Mouse (Mus musculus) ovary, adult 18-20 months (tissue): ENCODE data around the gene Gkap1.

Experiments
- DNase-seq: peaks from one replicate; pipeline ENCODE4 v3.0.0; 2022; ENCODE audit warnings: low spot score, mixed read lengths

The Gkap1 gene

DNA sequence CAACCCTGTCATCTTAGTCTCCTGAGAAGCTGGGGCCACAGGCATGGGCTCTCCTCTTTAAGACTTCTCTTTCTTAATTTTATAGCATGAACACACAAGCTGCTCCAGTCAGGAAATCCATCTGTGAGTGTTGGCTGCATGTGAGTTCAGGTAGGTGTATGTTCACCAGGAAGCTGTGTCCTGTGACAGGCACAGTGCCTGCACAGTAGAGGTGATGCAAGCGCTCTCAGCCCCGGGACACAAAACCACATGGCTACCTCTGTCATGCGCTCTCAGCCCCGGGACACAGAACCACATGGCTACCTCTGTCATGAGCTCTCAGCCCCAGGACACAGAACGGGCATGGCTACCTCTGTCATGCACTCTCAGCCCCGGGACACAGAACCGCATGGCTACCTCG is 12.0 kb downstream of the Gkap1 start:
- DNase-seq, result no peak

DNA sequence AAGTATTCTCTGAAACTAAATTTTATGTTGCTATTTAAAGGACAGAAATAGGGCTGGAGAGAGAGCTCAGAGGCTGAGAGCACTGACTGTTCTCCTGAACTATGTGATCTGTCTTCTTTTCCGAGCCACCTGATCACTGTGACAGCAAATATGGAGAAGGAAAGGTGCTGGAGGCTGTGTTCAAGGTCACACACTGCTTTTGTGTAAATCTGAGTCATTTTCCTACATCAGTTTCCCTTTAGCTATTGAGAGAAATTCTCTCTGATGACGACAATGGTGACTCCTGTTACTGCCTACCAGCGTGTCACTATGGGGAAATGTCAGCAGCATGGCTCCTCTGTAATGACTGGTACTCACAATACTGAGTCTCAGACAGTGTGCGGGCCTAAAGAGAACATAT is 13.8 kb downstream of the Gkap1 start:
- no peak for DNase-seq

DNA sequence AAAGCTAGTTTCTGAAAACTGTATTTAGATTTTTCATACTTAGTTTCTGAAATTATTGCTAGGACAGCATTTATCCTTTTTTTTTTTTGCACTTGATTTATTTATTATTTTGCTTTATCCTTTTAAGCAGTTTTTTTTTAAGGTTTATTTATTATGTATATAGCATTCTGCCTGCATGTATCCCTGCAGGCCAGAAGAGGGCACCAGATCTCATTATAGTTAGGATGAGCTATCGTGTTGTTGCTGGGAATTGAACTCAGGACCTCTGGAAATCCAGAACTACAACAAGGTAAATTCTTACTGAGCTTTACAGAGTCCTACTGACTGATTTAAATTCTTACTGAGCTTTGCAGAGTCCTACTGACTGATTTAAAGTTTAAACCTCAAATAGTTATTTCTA is 22.2 kb downstream of the Gkap1 start:
- DNase-seq, result no peak

DNA sequence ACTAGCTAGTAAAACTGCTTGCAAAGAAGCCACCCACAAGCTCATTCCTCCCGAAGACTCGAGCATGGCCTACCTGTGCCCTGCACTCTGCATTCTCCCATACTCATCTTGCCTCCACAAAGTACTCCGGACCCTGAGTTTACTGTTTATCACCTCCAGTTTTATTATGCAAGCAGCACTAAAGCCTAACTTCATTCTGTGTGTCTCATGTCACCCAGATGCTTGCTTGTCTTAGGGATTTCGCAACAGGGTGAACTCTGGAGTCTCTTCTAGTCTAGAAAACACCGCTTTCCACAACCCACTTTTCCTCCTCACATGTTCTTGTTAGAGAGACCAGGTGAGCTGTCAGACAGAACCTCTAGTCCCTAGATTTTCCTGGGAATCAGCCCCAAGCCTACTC is 26.5 kb downstream of the Gkap1 start:
- DNase-seq, result no peak

- no peak for DNase-seq
These were observed 39.0 kb downstream of the Gkap1 start for GRCm38 (mm10) chr13:58236536-58236935.

- DNase-seq, result no peak
These were observed 42.9 kb downstream of the Gkap1 start for GRCm38 (mm10) chr13:58232611-58233010.

DNA sequence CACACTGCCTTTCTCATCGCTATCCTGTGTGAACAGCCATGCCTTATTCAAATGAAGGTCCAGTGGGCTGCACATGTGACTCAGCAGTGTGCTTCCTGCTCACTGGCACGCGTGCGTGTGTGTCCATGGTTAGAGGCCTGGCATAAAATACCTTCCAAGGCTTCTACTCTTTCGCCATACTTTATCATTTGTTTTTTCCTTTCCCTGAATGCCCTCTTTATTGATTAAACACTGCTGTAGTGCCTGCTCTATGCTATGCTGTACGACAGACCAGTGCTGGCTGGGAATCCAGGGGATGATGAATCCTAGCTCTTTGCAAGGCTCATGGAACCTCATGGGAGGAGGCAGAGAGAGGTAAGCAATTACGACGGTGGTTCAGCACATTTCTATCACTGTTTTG is 43.4 kb downstream of the Gkap1 start:
- no peak for DNase-seq

DNA sequence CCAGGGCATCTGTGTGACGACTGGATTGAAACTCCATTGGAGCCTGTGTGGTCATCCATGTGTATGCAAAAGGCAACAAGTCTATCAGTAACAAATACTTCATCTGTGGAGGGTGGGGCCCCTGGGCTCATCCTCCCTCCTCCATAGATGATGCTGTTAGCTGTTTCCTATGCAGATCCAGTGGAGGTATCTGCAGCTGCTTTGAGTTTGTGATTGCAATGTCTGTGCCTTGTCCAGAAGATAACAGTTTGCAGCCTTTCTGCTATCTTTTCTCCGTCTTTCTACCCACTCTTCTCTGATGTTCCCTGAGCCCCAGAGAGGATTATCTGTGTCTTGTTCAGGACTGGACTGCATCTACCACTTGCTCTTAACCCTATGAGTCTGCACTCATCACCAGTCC is 46.9 kb downstream of the Gkap1 start:
- no peak for DNase-seq

- no peak for DNase-seq
These were observed 49.8 kb downstream of the Gkap1 start for GRCm38 (mm10) chr13:58225694-58226093.

- DNase-seq, result no peak
These were observed 55.3 kb downstream of the Gkap1 start for GRCm38 (mm10) chr13:58220206-58220605.

- DNase-seq, result no peak
These were observed 58.0 kb downstream of the Gkap1 start for GRCm38 (mm10) chr13:58217536-58217935.

- no peak for DNase-seq
These were observed 59.1 kb downstream of the Gkap1 start for GRCm38 (mm10) chr13:58216395-58216794.

GRCm38 (mm10) chr13:58215592-58216341 is 59.7 kb downstream of the Gkap1 start, which contains the start of gene Ubqln1:
Gene Ubqln1, minus strand, starts transcription at chr13:58215653.
- peak; percentile 77 for DNase-seq

GRCm38 (mm10) chr13:58215253-58215591 is 60.3 kb downstream of the Gkap1 start:
- DNase-seq, result no peak

DNA sequence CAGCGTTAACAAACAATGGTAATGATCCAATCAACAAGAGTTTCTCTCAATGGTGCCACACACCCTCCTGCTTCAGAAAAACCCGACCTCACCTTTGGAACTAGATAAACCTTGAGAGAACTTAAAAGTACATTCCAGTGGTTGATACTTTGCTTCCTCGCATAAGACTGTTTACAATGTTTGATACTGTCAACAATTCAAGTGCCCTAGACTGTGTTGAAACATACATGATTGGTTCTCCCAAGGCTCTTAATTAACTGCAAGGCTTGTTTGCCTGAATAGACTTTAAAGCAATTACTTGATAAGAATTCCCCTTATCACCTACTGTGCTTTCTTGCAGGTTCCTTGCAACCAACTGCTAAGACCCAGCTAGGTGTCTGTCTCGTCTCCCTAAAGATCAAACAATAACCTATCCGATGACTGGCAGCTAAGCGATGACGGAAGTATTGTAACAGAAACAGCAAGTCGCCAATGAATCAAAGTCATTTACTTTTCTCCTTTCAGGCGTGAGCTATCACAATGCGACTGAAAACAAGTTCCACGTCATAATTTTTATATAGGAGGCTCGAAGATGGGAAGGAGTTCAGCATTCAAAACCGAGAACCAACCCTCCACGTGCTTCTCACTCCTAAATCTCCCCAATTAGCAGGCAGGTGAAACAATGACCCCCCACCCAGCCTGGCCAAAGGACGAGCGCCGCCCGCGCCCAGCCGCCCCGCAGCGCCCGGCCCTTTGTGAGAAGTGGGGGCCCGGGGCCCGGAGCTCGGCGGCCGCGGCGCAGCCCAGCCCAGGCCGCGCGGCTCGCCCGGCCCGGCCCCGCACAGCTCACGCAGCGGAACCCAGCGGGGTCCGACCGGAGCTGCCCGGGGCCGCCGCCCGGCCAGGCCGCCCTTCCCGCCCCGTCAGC is 60.9 kb downstream of the Gkap1 start:
- no peak for DNase-seq

DNA sequence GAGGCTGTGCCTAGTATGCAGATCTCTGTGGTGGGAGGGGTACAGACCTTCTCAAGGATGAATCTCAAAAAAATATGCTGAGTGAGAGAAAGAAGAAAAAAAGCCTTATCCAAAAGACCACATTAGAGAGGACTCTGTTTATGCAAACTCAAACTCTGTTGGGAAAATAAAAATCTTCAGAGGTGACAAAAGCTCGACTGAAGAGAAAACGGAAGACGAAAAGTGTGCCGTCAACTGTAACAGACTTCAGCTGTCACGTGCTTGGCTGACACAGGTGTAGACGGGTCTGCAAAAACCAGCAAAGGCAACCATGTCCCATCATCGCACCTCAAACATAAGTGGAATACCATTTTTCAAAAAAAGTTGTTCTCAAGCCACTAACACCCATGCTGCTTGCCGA is 61.7 kb downstream of the Gkap1 start:
- DNase-seq, result no peak

DNA sequence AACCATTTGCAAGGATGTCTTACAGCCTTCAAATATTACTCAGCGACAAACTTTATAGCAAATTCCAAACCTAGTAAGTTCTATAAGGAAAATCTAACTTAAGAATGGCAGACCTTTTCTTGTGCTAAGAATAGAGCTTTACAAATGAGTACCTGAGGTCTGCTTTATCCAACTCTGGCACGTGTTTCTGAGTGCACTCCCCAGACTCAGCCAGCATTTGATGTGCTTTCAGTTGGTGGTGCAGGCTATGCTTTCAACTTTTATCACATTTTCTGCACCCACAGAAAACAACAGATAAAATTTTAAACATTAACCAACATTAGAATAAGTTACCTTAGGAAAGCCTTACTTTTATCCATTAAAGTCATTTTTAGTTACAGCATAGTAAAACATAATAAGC is 63.0 kb downstream of the Gkap1 start:
- DNase-seq, result no peak

- no peak for DNase-seq
These were observed 65.1 kb downstream of the Gkap1 start for GRCm38 (mm10) chr13:58210441-58210840.

DNA sequence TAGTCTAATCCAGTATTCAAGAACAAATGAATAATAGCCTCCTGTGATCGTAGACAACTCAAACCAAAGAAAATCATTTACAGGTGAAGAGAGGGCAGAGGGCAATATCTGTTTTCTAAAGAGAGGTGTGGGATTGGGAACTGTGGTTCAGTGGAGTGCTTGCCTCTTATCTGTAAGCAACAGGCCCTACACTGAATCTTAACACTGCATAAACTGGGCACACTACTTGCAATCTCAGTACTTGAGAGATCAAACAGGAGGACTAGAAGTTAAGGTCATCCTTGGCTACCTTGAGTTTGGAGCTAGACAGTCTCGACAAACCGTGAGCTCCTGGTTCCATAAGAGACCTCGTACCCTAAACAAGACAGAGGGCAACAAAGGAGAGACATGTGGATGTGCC is 69.4 kb downstream of the Gkap1 start:
- DNase-seq, result no peak

- no peak for DNase-seq
These were observed 70.5 kb downstream of the Gkap1 start for GRCm38 (mm10) chr13:58204986-58205385.

- no peak for DNase-seq
These were observed 71.3 kb downstream of the Gkap1 start for GRCm38 (mm10) chr13:58204202-58204601.

- no peak for DNase-seq
These were observed 72.6 kb downstream of the Gkap1 start for GRCm38 (mm10) chr13:58202903-58203302.

DNA sequence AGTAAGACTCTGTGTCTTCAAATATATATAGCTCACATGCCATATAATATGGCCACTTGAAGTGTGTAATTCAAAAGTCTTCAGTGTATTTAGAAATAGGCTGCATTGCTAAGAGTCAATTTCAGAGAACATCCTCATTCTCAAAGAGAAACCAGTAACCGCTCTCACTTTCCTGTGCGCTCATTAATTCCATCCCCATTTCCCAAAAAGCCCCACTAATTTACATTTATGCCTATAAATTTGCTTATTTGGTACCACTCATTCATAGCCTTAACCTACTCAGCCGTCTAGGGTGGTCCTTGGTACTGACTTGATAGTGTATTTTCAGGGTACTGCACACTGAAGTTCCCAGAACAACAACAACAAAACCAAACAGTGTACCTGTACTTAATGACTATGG is 73.6 kb downstream of the Gkap1 start:
- DNase-seq, result no peak
